Mouse (Mus musculus) midbrain, embryonic 16.5 days (tissue): ENCODE data around the gene Tspyl1. TPM values are rescaled to one million over a fixed set of nuclear protein-coding genes. Genes with fewer than 3 reads are reported as not detected.

Source experiments
- ATAC-seq: fragments of 200-750 bp; cut with Nextera tagmentation; 2 replicates; pipeline ENCODE4 v1.8.0; 2017; ENCODE audit warnings: moderate TSS enrichment
- H3K27ac ChIP-seq: fragments of 300-500 bp; sonication (generic); 2 replicates; pipeline ENCODE4 v1.5.1; 2014; ENCODE audit warnings: mild to moderate bottlenecking, low read length, mixed read lengths
- H3K27me3 ChIP-seq: fragments of 300-500 bp; sonication (generic); 2 replicates; pipeline ENCODE4 v1.6.1; 2014; ENCODE audit warnings: low read depth, low read length, mixed read lengths; ENCODE audit not compliant: control insufficient read depth, insufficient read depth
- H3K36me3 ChIP-seq: fragments of 300-500 bp; sonication (generic); 2 replicates; pipeline ENCODE4 v1.6.1; 2014; ENCODE audit warnings: mild to moderate bottlenecking, low read length, moderate library complexity, mixed read lengths; ENCODE audit not compliant: control insufficient read depth, insufficient read depth
- H3K4me1 ChIP-seq: fragments of 300-500 bp; sonication (generic); 2 replicates; pipeline ENCODE4 v1.6.1; 2014; ENCODE audit warnings: mild to moderate bottlenecking, low read length, mixed read lengths; ENCODE audit not compliant: control insufficient read depth, insufficient read depth
- H3K4me2 ChIP-seq: fragments of 300-500 bp; sonication (generic); 2 replicates; pipeline ENCODE4 v1.6.1; 2014; ENCODE audit warnings: mild to moderate bottlenecking, low read length, mixed read lengths
- H3K4me3 ChIP-seq: fragments of 300-500 bp; sonication (generic); 2 replicates; pipeline ENCODE4 v1.5.1; 2014; ENCODE audit warnings: low read depth, mild to moderate bottlenecking, low read length, moderate library complexity, mixed read lengths
- H3K9ac ChIP-seq: fragments of 300-500 bp; sonication (generic); 2 replicates; pipeline ENCODE4 v1.6.1; 2014; ENCODE audit warnings: low read depth, low read length, mixed read lengths
- H3K9me3 ChIP-seq: fragments of 300-500 bp; sonication (generic); replicated peaks from 2 replicates; pipeline ENCODE4 v1.6.1; 2014; ENCODE audit warnings: mild to moderate bottlenecking, low read length, mixed read lengths; ENCODE audit not compliant: control insufficient read depth, poor library complexity, severe bottlenecking
- WGBS: fragments of 180-500 bp; shearing (Covaris S2); extraction: QIAGEN DNeasy Blood & Tissue Kit; methylation state at CpG from one replicate; pipeline ENCODE4 v1.1.7; 2014; 5-methylcytosine and 5-hydroxymethylcytosine counted together
- polyA plus RNA-seq: library from polyadenylated mRNA; unstranded; fragments of >200 nt; fragmentation: Nextera tagmentation; extraction: Ambion mirVana; gene quantifications from 2 replicates; pipeline ENCODE4 v1.2.1, GENCODE M21; 2015

Tspyl1 gene
- polyA plus RNA-seq, 1 experiment from 2014 or later = 128 TPM

- H3K27me3 ChIP-seq = no peaks in the 10 kb centered on the region
- no peaks in the 10 kb centered on the region for H3K9me3 ChIP-seq
- peaks cover 29% of the 10 kb centered on the region for H3K4me1 ChIP-seq
- H3K27ac ChIP-seq = peak overlapping the region; percentile 98
- H3K4me3 ChIP-seq = peak overlapping the region; percentile 68
- WGBS = 3% methylated on average over 13 of the region's 13 CpGs
- ATAC-seq = peak; percentile 50
- H3K4me2 ChIP-seq = peak overlapping the region; percentile 97
- no peaks in the 10 kb centered on the region for H3K36me3 ChIP-seq
- peak overlapping the region; percentile 97 for H3K9ac ChIP-seq
Observed at GRCm38 (mm10) chr10:34296911-34297298, 14.9 kb downstream of the Tspyl1 start.

GRCm38 (mm10) chr10:34297299-34297979 is 15.4 kb downstream of the Tspyl1 start, which contains the start of gene Tspyl4:
Tspyl4 (plus strand) TSS chr10:34297442.
- Histone ChIP-seq H3K27me3 (no peaks in the 10 kb centered on the region), H3K4me1 (peaks cover 32% of the 10 kb centered on the region), H3K9me3 (no peaks in the 10 kb centered on the region), H3K36me3 (no peaks in the 10 kb centered on the region), H3K4me2 (peak within 1 kb of the TSS; percentile 97), H3K4me3 (peak within 1 kb of the TSS; percentile 68), H3K27ac (peak within 1 kb of the TSS; percentile 98), H3K9ac (peak within 1 kb of the TSS; percentile 97)
- under 1% methylated on average over 38 of the region's 38 CpGs for WGBS
- ATAC-seq = peak; percentile 98

GRCm38 (mm10) chr10:34297980-34298753 is 16.2 kb downstream of the Tspyl1 start:
- Histone ChIP-seq H3K9me3 (no peaks in the 10 kb centered on the region), H3K27ac (peak overlapping the region; percentile 98), H3K4me2 (peak overlapping the region; percentile 97), H3K36me3 (no peaks in the 10 kb centered on the region), H3K9ac (peak overlapping the region; percentile 97), H3K27me3 (no peaks in the 10 kb centered on the region), H3K4me1 (peaks cover 32% of the 10 kb centered on the region), H3K4me3 (peak overlapping the region; percentile 68)
- WGBS = 44% methylated on average over 25 of the region's 25 CpGs
- ATAC-seq = peak; percentile 34

- Histone ChIP-seq H3K27ac (peak overlapping the region; percentile 44), H3K36me3 (no peaks in the 10 kb centered on the region), H3K9ac (peak overlapping the region; percentile 97), H3K4me1 (peaks cover 32% of the 10 kb centered on the region), H3K9me3 (no peaks in the 10 kb centered on the region), H3K27me3 (no peaks in the 10 kb centered on the region), H3K4me2 (peak overlapping the region; percentile 97), H3K4me3 (peak overlapping the region; percentile 68)
- 3% methylated on average over 5 of the region's 5 CpGs for WGBS
- ATAC-seq = no peak
Observed at GRCm38 (mm10) chr10:34300368-34300767, 18.4 kb downstream of the Tspyl1 start.

GRCm38 (mm10) chr10:34307070-34307469 is 25.1 kb downstream of the Tspyl1 start:
- Histone ChIP-seq H3K4me3 (no peak overlapping the region), H3K27me3 (no peaks in the 10 kb centered on the region), H3K4me2 (no peak overlapping the region), H3K9ac (no peak overlapping the region), H3K36me3 (no peaks in the 10 kb centered on the region), H3K9me3 (no peaks in the 10 kb centered on the region), H3K27ac (no peak overlapping the region), H3K4me1 (peaks cover 2% of the 10 kb centered on the region; the same call in 1 of the 2 replicates)
- ATAC-seq = no peak

GRCm38 (mm10) chr10:34309915-34310685 is 28.1 kb downstream of the Tspyl1 start:
- ATAC-seq = no peak

GRCm38 (mm10) chr10:34312536-34312935 is 30.5 kb downstream of the Tspyl1 start:
- H3K4me1 ChIP-seq = peaks cover 16% of the 10 kb centered on the region
- no peak overlapping the region for H3K4me3 ChIP-seq
- no peaks in the 10 kb centered on the region for H3K36me3 ChIP-seq
- no peak overlapping the region for H3K27ac ChIP-seq
- 68% methylated on average over 3 of the region's 3 CpGs for WGBS
- H3K9ac ChIP-seq = no peak overlapping the region
- ATAC-seq = no peak
- H3K4me2 ChIP-seq = no peak overlapping the region
- no peaks in the 10 kb centered on the region for H3K27me3 ChIP-seq
- H3K9me3 ChIP-seq = no peaks in the 10 kb centered on the region

More at GRCm38 (mm10) chr10:34309915-34310685, 28.1 kb downstream of the Tspyl1 start:
- Histone ChIP-seq H3K27me3 (no peaks in the 10 kb centered on the region), H3K9ac (no peak overlapping the region), H3K4me3 (no peak overlapping the region), H3K9me3 (no peaks in the 10 kb centered on the region), H3K4me1 (no peaks in the 10 kb centered on the region), H3K27ac (no peak overlapping the region), H3K36me3 (no peaks in the 10 kb centered on the region), H3K4me2 (no peak overlapping the region)
- WGBS = 85% methylated on average over 9 of the region's 9 CpGs

- peaks cover 19% of the 10 kb centered on the region for H3K4me1 ChIP-seq
- H3K9me3 ChIP-seq = no peaks in the 10 kb centered on the region
- H3K9ac ChIP-seq = peak overlapping the region; percentile 36
- WGBS = 0% methylated on average over 3 of the region's 3 CpGs
- H3K36me3 ChIP-seq = no peaks in the 10 kb centered on the region
- H3K4me3 ChIP-seq = peak overlapping the region; percentile 33
- peak overlapping the region; percentile 88 for H3K27ac ChIP-seq
- no peaks in the 10 kb centered on the region for H3K27me3 ChIP-seq
- peak; percentile 98 for ATAC-seq
- peak overlapping the region; percentile 57 for H3K4me2 ChIP-seq
Observed at GRCm38 (mm10) chr10:34316571-34317216, 34.7 kb downstream of the Tspyl1 start.
